Mouse (Mus musculus) erythroblast, embryonic 14.5 days (primary cell): Measurements from ENCODE around the gene Obscn.

Source experiments
- GATA1 ChIP-seq: IDR thresholded peaks from 2 replicates; pipeline ENCODE4 v1.6.1; 2012; ENCODE audit warnings: low read length, inconsistent platforms, mixed read lengths
- TAL1 ChIP-seq: IDR thresholded peaks from 3 replicates; pipeline ENCODE4 v1.6.1; 2012; ENCODE audit warnings: low read length, inconsistent platforms, mixed read lengths

- TF ChIP-seq GATA1 (no peak), TAL1 (no peak)
These were observed 4.1 kb downstream of the Obscn start for GRCm38 (mm10) chr11:59132065-59132464.
